In the genomic region with DNA sequence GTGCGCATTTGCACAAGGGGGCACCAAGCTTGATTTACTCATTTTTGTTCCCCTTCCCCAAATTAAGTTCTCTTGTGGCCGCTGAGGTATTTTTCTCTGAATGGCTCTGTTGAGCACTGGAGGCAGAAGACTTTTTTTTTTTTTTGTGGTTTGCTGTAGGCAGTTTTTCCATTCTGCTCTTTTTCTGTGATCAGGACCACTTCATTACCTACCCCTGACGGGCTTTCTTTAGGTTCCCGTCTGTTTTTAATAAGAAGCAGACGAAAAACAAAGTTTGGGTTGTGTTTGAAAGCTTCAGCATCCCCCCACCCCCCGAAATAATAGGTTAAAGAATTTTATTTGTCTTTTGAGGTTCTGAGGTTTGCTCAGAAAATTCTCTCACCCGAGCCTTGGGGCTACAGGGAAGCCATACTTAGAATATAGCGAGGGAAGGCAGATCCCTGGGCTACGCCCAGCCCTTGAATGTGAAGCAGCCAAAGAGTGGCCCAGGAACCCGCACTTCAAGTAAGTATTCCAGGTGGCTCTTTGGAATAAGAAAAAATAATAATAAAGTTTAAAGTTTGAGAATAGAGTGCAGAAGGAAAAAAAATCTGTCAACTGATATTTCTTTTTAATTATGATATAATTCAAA, we compare ENCODE assay signal across 14 mouse cellular contexts.
DNase-seq lines count a peak whose midpoint lies in the region; ATAC-seq and TF ChIP-seq lines count a peak whose summit lies in the region.
"Had no signal": no experiment of that assay in that cellular context is flagged by ENCODE, and none has a peak within 500 bp of the region (broad histone marks: within the 10 kb centered on the region; RNA-seq: fewer than 3 reads in every experiment).

No protein-coding gene starts in this region.

- H3K4me3 ChIP-seq in forebrain, embryonic 10.5 days, result no peak overlapping the region
- H3K4me3 ChIP-seq in forebrain, postnatal 0 days (ENCODE audit: low read depth, low read length), result no peak overlapping the region
- no peak overlapping the region for H3K4me3 ChIP-seq in lung, embryonic 14.5 days (ENCODE audit: low read depth, low read length)
- H3K4me3 ChIP-seq in CH12.LX (replicated peaks in 1 of 3; ENCODE audit: low read depth in 2 of 3, low read length in 2 of 3, poor library complexity in 1 of 3), result no peak overlapping the region
- H3K4me3 ChIP-seq in intestine, postnatal 0 days (ENCODE audit: low read depth, low read length), result no peak overlapping the region
- H3K4me3 ChIP-seq: heart, embryonic 12.5 days; neural tube, embryonic 12.5 days; stomach, embryonic 15.5 days had no signal

- peaks cover 16% of the 10 kb centered on the region for H3K4me1 ChIP-seq in forebrain, embryonic 10.5 days
- no peaks in the 10 kb centered on the region for H3K4me1 ChIP-seq in forebrain, postnatal 0 days (ENCODE audit: insufficient read depth)
- H3K4me1 ChIP-seq in lung, embryonic 14.5 days (ENCODE audit: insufficient read depth), result peaks cover 8% of the 10 kb centered on the region; the same call in 1 of the 2 replicates
- H3K4me1 ChIP-seq in CH12.LX (ENCODE audit: control insufficient read depth in 1 of 2, insufficient read depth in 2 of 2), result peaks cover 7 to 31% of the 10 kb centered on the region in 2 experiments
- no peaks in the 10 kb centered on the region for H3K4me1 ChIP-seq in intestine, postnatal 0 days (replicated peaks; ENCODE audit: control insufficient read depth, insufficient read depth, low read length)
- H3K4me1 ChIP-seq: heart, embryonic 12.5 days; stomach, embryonic 15.5 days had no signal

- 64% methylated on average over 10 of the region's 10 CpGs for WGBS in forebrain, embryonic 10.5 days
- 63% methylated on average over 10 of the region's 10 CpGs for WGBS in forebrain, postnatal 0 days
- 54% methylated on average over 10 of the region's 10 CpGs for WGBS in lung, embryonic 14.5 days
- 84% methylated on average over 10 of the region's 10 CpGs for WGBS in intestine, postnatal 0 days

- peak; percentile 78 for TF ChIP-seq EP300 in CH12.LX (IDR thresholded peaks at IDR 0.05; ENCODE audit: low read length)

- TF ChIP-seq CTCF in forebrain, postnatal 0 days (IDR thresholded peaks at IDR 0.05; ENCODE audit: low read depth), result no peak
- TF ChIP-seq CTCF in lung, embryonic 14.5 days (IDR thresholded peaks at IDR 0.05; ENCODE audit: low read depth), result no peak
- TF ChIP-seq CTCF in CH12.LX (conservative IDR thresholded peaks at IDR 0.05 in 1 of 2, IDR thresholded peaks at IDR 0.05 in 1 of 2; ENCODE audit: low read depth in 2 of 2, low read length in 2 of 2), result no peak
- no peak for TF ChIP-seq CTCF in intestine, postnatal 0 days (IDR thresholded peaks at IDR 0.05; ENCODE audit: low read depth)

- no peak overlapping the region for H3K4me2 ChIP-seq in forebrain, postnatal 0 days (ENCODE audit: low read depth)
- H3K4me2 ChIP-seq in lung, embryonic 14.5 days, result no peak overlapping the region
- H3K4me2 ChIP-seq in CH12.LX (ENCODE audit: insufficient read depth, low read depth, poor library complexity, severe bottlenecking), result peak overlapping the region; percentile 35
- H3K4me2 ChIP-seq in intestine, postnatal 0 days (replicated peaks; ENCODE audit: low read depth), result no peak overlapping the region
- H3K4me2 ChIP-seq: heart, embryonic 12.5 days; neural tube, embryonic 12.5 days; stomach, embryonic 15.5 days had no signal

- no peak for TF ChIP-seq POLR2A in CH12.LX (IDR thresholded peaks at IDR 0.05; ENCODE audit: low read depth, low read length)

- TF ChIP-seq RAD21 in CH12.LX (IDR thresholded peaks at IDR 0.05; ENCODE audit: low read depth, low read length), result no peak

- no peak for ATAC-seq in forebrain, postnatal 0 days
- ATAC-seq in lung, embryonic 14.5 days (ENCODE audit: insufficient read depth), result no peak
- no peak for ATAC-seq in intestine, postnatal 0 days

- in situ Hi-C loops in CH12.LX (cut with MboI; ENCODE audit: low pct_ligation_motif_present, low pct_unique_long_range_greater_than_20kb, low sequenced_read_pairs), result no loop called here

- no peaks in the 10 kb centered on the region for H3K27me3 ChIP-seq in forebrain, embryonic 10.5 days (ENCODE audit: poor library complexity, severe bottlenecking)
- no peaks in the 10 kb centered on the region for H3K27me3 ChIP-seq in forebrain, postnatal 0 days (ENCODE audit: insufficient read depth, low read length)
- no peaks in the 10 kb centered on the region for H3K27me3 ChIP-seq in lung, embryonic 14.5 days (ENCODE audit: insufficient read depth, low read length)
- no peaks in the 10 kb centered on the region for H3K27me3 ChIP-seq in CH12.LX (replicated peaks)
- H3K27me3 ChIP-seq in intestine, postnatal 0 days (replicated peaks; ENCODE audit: control insufficient read depth, insufficient read depth, low read length), result no peaks in the 10 kb centered on the region
- H3K27me3 ChIP-seq: heart, embryonic 12.5 days; neural tube, embryonic 12.5 days; stomach, embryonic 15.5 days had no signal

- peak overlapping the region; percentile 75 for H3K27ac ChIP-seq in forebrain, embryonic 10.5 days
- no peak overlapping the region for H3K27ac ChIP-seq in forebrain, postnatal 0 days (ENCODE audit: low read depth, low read length)
- peak overlapping the region; percentile 55; the same call in 1 of the 2 replicates for H3K27ac ChIP-seq in lung, embryonic 14.5 days (ENCODE audit: low read depth)
- H3K27ac ChIP-seq in CH12.LX (ENCODE audit: insufficient read depth, low read depth), result no peak overlapping the region
- H3K27ac ChIP-seq in intestine, postnatal 0 days (ENCODE audit: low read depth, low read length), result no peak overlapping the region
- H3K27ac ChIP-seq: neural tube, embryonic 12.5 days; stomach, embryonic 15.5 days had no signal

- H3K9ac ChIP-seq in forebrain, postnatal 0 days, result no peak overlapping the region
- no peak overlapping the region for H3K9ac ChIP-seq in lung, embryonic 14.5 days
- H3K9ac ChIP-seq in CH12.LX (ENCODE audit: insufficient read depth, low read depth), result no peak overlapping the region
- no peak overlapping the region for H3K9ac ChIP-seq in intestine, postnatal 0 days (ENCODE audit: low read depth, low read length)
- H3K9ac ChIP-seq: heart, embryonic 12.5 days; neural tube, embryonic 12.5 days; stomach, embryonic 15.5 days had no signal

- no peaks in the 10 kb centered on the region for H3K36me3 ChIP-seq in forebrain, embryonic 10.5 days (replicated peaks)
- H3K36me3 ChIP-seq in forebrain, postnatal 0 days (ENCODE audit: insufficient read depth), result no peaks in the 10 kb centered on the region
- no peaks in the 10 kb centered on the region for H3K36me3 ChIP-seq in lung, embryonic 14.5 days (ENCODE audit: insufficient read depth)
- no peaks in the 10 kb centered on the region for H3K36me3 ChIP-seq in CH12.LX (replicated peaks in 1 of 2; ENCODE audit: control insufficient read depth in 1 of 2, insufficient read depth in 1 of 2, low read length in 1 of 2)
- no peaks in the 10 kb centered on the region for H3K36me3 ChIP-seq in intestine, postnatal 0 days (ENCODE audit: control insufficient read depth, insufficient read depth)
- H3K36me3 ChIP-seq: heart, embryonic 12.5 days; neural tube, embryonic 12.5 days; stomach, embryonic 15.5 days had no signal

- no peaks in the 10 kb centered on the region for H3K9me3 ChIP-seq in forebrain, embryonic 10.5 days
- no peaks in the 10 kb centered on the region for H3K9me3 ChIP-seq in forebrain, postnatal 0 days (ENCODE audit: low read length)
- no peaks in the 10 kb centered on the region for H3K9me3 ChIP-seq in lung, embryonic 14.5 days (ENCODE audit: low read depth, low read length)
- no peaks in the 10 kb centered on the region for H3K9me3 ChIP-seq in CH12.LX (replicated peaks; ENCODE audit: low read length)
- H3K9me3 ChIP-seq in intestine, postnatal 0 days (ENCODE audit: control insufficient read depth), result no peaks in the 10 kb centered on the region
- H3K9me3 ChIP-seq: heart, embryonic 12.5 days; neural tube, embryonic 12.5 days; stomach, embryonic 15.5 days had no signal

- H3K79me2 ChIP-seq in CH12.LX (replicated peaks; ENCODE audit: control insufficient read depth, extremely low read depth, insufficient read depth, poor library complexity, severe bottlenecking), result no peaks in the 10 kb centered on the region

- dilution Hi-C loops in CH12.LX (cut with MboI; ENCODE audit: extremely low pct_ligation_motif_present, extremely low pct_unique_long_range_greater_than_20kb, low sequenced_read_pairs), result no loop called here

- no peak for DNase-seq in forebrain, embryonic 10.5 days (ENCODE audit: extremely low spot score, low spot score)
- no peak for DNase-seq in forebrain, postnatal 0 days
- no peak for DNase-seq in lung, embryonic 14.5 days
- DNase-seq in lung, postnatal 10 days, result no peak
- no peak for DNase-seq in CH12.LX (ENCODE audit: extremely low read depth)
- DNase-seq in forelimb bud, embryonic 11.5 days (ENCODE audit: low read depth, low spot score), result peak; percentile 79
- DNase-seq in layer of hippocampus, postnatal 14 days (ENCODE audit: low spot score in 2 of 2), result no peak
- DNase-seq: cerebellum, adult 8-10 months; gastrocnemius, postnatal 25 days; kidney, adult 18-20 months had no signal

TF ChIP-seq in CH12.LX, 34 proteins besides CTCF, POLR2A, EP300 and RAD21:
- TF ChIP-seq JUND (conservative IDR thresholded peaks at IDR 0.05; ENCODE audit: low read depth, low read length), result 0 out of 2 replicates have a peak, but pooled peaks have one; percentile 38
- no peak for TF ChIP-seq SMC3 (IDR thresholded peaks at IDR 0.05; ENCODE audit: low read depth, low read length)
- peak; percentile 96 for TF ChIP-seq ZNF384 (IDR thresholded peaks at IDR 0.05; ENCODE audit: low read depth, low read length)
- TF ChIP-seq NELFE (IDR thresholded peaks at IDR 0.05; ENCODE audit: low read depth, low read length), result no peak
- no peak for TF ChIP-seq CHD2 (IDR thresholded peaks at IDR 0.05; ENCODE audit: low read length)
- TF ChIP-seq ETS1 (conservative IDR thresholded peaks at IDR 0.05; ENCODE audit: low read depth, low read length), result no peak
TF ChIP-seq in CH12.LX: peak in this region for 2.

Comparison
In these comparisons a context has a peak if more than half of its experiments do, and no peak if none do; other contexts are left out.
1. H3K27ac ChIP-seq: peak in forebrain, embryonic 10.5 days (single experiment) and lung, embryonic 14.5 days (single experiment); none in forebrain, postnatal 0 days (single experiment), CH12.LX (single experiment) and intestine, postnatal 0 days (single experiment).